Mouse (Mus musculus) forebrain, embryonic 12.5 days (tissue): ENCODE results near the gene Rap1gap. TPM values are rescaled to one million over a fixed set of nuclear protein-coding genes. Genes with fewer than 3 reads are reported as not detected.

Experiments
- ATAC-seq: fragments of 200-750 bp; cut with Nextera tagmentation; 2 replicates; pipeline ENCODE4 v1.8.0; 2017; ENCODE audit warnings: moderate TSS enrichment; ENCODE audit not compliant: low FRiP score
- H3K27ac ChIP-seq: fragments of 300-500 bp; sonication (generic); 2 replicates; pipeline ENCODE4 v1.5.1; 2016; ENCODE audit warnings: mild to moderate bottlenecking
- H3K27me3 ChIP-seq: fragments of 300-500 bp; sonication (generic); 2 replicates; pipeline ENCODE4 v1.6.1; 2016; ENCODE audit warnings: mild to moderate bottlenecking
- H3K36me3 ChIP-seq: fragments of 300-500 bp; sonication (generic); replicated peaks from 2 replicates; pipeline ENCODE4 v1.6.1; 2016; ENCODE audit warnings: mild to moderate bottlenecking
- H3K4me1 ChIP-seq: fragments of 300-500 bp; sonication (generic); 2 replicates; pipeline ENCODE4 v1.6.1; 2016
- H3K4me2 ChIP-seq: fragments of 300-500 bp; sonication (generic); 2 replicates; pipeline ENCODE4 v1.6.1; 2016; ENCODE audit warnings: mild to moderate bottlenecking, moderate library complexity
- H3K4me3 ChIP-seq: fragments of 300-500 bp; sonication (generic); replicated peaks from 2 replicates; pipeline ENCODE4 v1.5.1; 2016; ENCODE audit warnings: mild to moderate bottlenecking
- H3K9ac ChIP-seq: fragments of 300-500 bp; sonication (generic); 2 replicates; pipeline ENCODE4 v1.6.1; 2016; ENCODE audit warnings: mild to moderate bottlenecking
- H3K9me3 ChIP-seq: fragments of 300-500 bp; sonication (generic); 2 replicates; pipeline ENCODE4 v1.6.1; 2016
- WGBS: fragments of 180-500 bp; shearing (Covaris S2); methylation state at CpG from one replicate; pipeline ENCODE4 v1.1.7; 2016; 5-methylcytosine and 5-hydroxymethylcytosine counted together
- polyA plus RNA-seq: library from polyadenylated mRNA; unstranded; fragments of >200 nt; fragmentation: Nextera tagmentation; extraction: Ambion mirVana; gene quantifications from 2 replicates; pipeline ENCODE4 v1.2.1, GENCODE M21; 2016

The Rap1gap gene
- polyA plus RNA-seq, 1 experiment from 2014 or later: 7.3 TPM

- H3K4me2 ChIP-seq: no peak overlapping the region
- H3K27ac ChIP-seq: no peak overlapping the region
- peaks cover 30% of the 10 kb centered on the region for H3K4me1 ChIP-seq
- no peaks in the 10 kb centered on the region for H3K36me3 ChIP-seq
- peaks cover 40% of the 10 kb centered on the region for H3K27me3 ChIP-seq
- WGBS: 87% methylated on average over 15 of the region's 15 CpGs
- no peaks in the 10 kb centered on the region for H3K9me3 ChIP-seq
- H3K9ac ChIP-seq: no peak overlapping the region
- no peak for ATAC-seq
- H3K4me3 ChIP-seq: no peak overlapping the region
These were observed 57.0 kb downstream of the Rap1gap start for GRCm38 (mm10) chr4:137721563-137721962.

GRCm38 (mm10) chr4:137722230-137722629 lies 57.7 kb downstream of the Rap1gap start:
- Histone ChIP-seq H3K36me3 (no peaks in the 10 kb centered on the region), H3K4me1 (peaks cover 34% of the 10 kb centered on the region), H3K4me2 (no peak overlapping the region), H3K4me3 (no peak overlapping the region), H3K27ac (no peak overlapping the region), H3K9ac (no peak overlapping the region), H3K27me3 (peaks cover 42% of the 10 kb centered on the region), H3K9me3 (no peaks in the 10 kb centered on the region)
- ATAC-seq: no peak
- WGBS: 90% methylated on average over 3 of the region's 3 CpGs

GRCm38 (mm10) chr4:137722692-137723427 lies 58.3 kb downstream of the Rap1gap start:
- peaks cover 44% of the 10 kb centered on the region for H3K27me3 ChIP-seq
- 0 out of 2 replicates have a peak overlapping the region, but pooled peaks have one; percentile 42 for H3K9ac ChIP-seq
- no peaks in the 10 kb centered on the region for H3K36me3 ChIP-seq
- H3K4me3 ChIP-seq: 0 out of 2 replicates have a peak overlapping the region, but pooled peaks have one; percentile 15
- H3K9me3 ChIP-seq: no peaks in the 10 kb centered on the region
- H3K27ac ChIP-seq: no peak overlapping the region
- H3K4me1 ChIP-seq: peaks cover 40% of the 10 kb centered on the region
- peak overlapping the region; percentile 41 for H3K4me2 ChIP-seq
- WGBS: 27% methylated on average over 12 of the region's 12 CpGs
- ATAC-seq: peak; percentile 24; the same call in 1 of the 2 replicates

- Histone ChIP-seq H3K27me3 (peaks cover 47% of the 10 kb centered on the region), H3K9ac (peak overlapping the region; percentile 42), H3K4me1 (peaks cover 46% of the 10 kb centered on the region)
These were observed 59.0 kb downstream of the Rap1gap start for GRCm38 (mm10) chr4:137723527-137723926.

GRCm38 (mm10) chr4:137724212-137724611 lies 59.7 kb downstream of the Rap1gap start:
- Histone ChIP-seq H3K27me3 (peaks cover 54% of the 10 kb centered on the region), H3K4me1 (peaks cover 46% of the 10 kb centered on the region), H3K4me2 (peak overlapping the region; percentile 41), H3K27ac (no peak overlapping the region), H3K9ac (0 out of 2 replicates have a peak overlapping the region, but pooled peaks have one; percentile 42), H3K36me3 (no peaks in the 10 kb centered on the region), H3K9me3 (no peaks in the 10 kb centered on the region), H3K4me3 (no peak overlapping the region)
- no peak for ATAC-seq
- 51% methylated on average over 11 of the region's 11 CpGs for WGBS

More at GRCm38 (mm10) chr4:137723527-137723926, 59.0 kb downstream of the Rap1gap start:
- H3K27ac ChIP-seq: no peak overlapping the region
- peak overlapping the region; percentile 41 for H3K4me2 ChIP-seq
- WGBS: 42% methylated on average over 25 of the region's 25 CpGs
- H3K4me3 ChIP-seq: peak overlapping the region; percentile 15; the same call in 1 of the 2 replicates
- no peaks in the 10 kb centered on the region for H3K36me3 ChIP-seq
- no peak for ATAC-seq
- no peaks in the 10 kb centered on the region for H3K9me3 ChIP-seq

GRCm38 (mm10) chr4:137724766-137725165 lies 60.2 kb downstream of the Rap1gap start:
- Histone ChIP-seq H3K27me3 (peaks cover 59% of the 10 kb centered on the region), H3K27ac (no peak overlapping the region), H3K4me1 (peaks cover 45% of the 10 kb centered on the region), H3K9ac (no peak overlapping the region), H3K4me3 (no peak overlapping the region), H3K9me3 (no peaks in the 10 kb centered on the region), H3K4me2 (no peak overlapping the region), H3K36me3 (no peaks in the 10 kb centered on the region)
- 55% methylated on average over 8 of the region's 8 CpGs for WGBS
- ATAC-seq: no peak

GRCm38 (mm10) chr4:137725541-137726145 lies 61.1 kb downstream of the Rap1gap start:
- no peaks in the 10 kb centered on the region for H3K9me3 ChIP-seq
- peaks cover 45% of the 10 kb centered on the region for H3K4me1 ChIP-seq
- H3K27me3 ChIP-seq: peaks cover 64% of the 10 kb centered on the region
- H3K9ac ChIP-seq: no peak overlapping the region
- H3K36me3 ChIP-seq: no peaks in the 10 kb centered on the region
- no peak overlapping the region for H3K4me3 ChIP-seq
- no peak for ATAC-seq
- WGBS: 76% methylated on average over 13 of the region's 13 CpGs
- no peak overlapping the region for H3K27ac ChIP-seq
- H3K4me2 ChIP-seq: no peak overlapping the region

GRCm38 (mm10) chr4:137726739-137727505 lies 62.4 kb downstream of the Rap1gap start:
- H3K9ac ChIP-seq: no peak overlapping the region
- no peaks in the 10 kb centered on the region for H3K9me3 ChIP-seq
- peak overlapping the region; percentile 31; the same call in 1 of the 2 replicates for H3K4me2 ChIP-seq
- peaks cover 45% of the 10 kb centered on the region for H3K4me1 ChIP-seq
- H3K27me3 ChIP-seq: peaks cover 70% of the 10 kb centered on the region
- ATAC-seq: no peak
- 83% methylated on average over 18 of the region's 18 CpGs for WGBS
- no peak overlapping the region for H3K4me3 ChIP-seq
- H3K27ac ChIP-seq: peak overlapping the region; percentile 46
- H3K36me3 ChIP-seq: no peaks in the 10 kb centered on the region

- H3K9me3 ChIP-seq: no peaks in the 10 kb centered on the region
- H3K4me3 ChIP-seq: no peak overlapping the region
- H3K27me3 ChIP-seq: peaks cover 70% of the 10 kb centered on the region
- H3K36me3 ChIP-seq: no peaks in the 10 kb centered on the region
- 2% methylated on average over 18 of the region's 18 CpGs for WGBS
- 0 out of 2 replicates have a peak overlapping the region, but pooled peaks have one; percentile 46 for H3K27ac ChIP-seq
- H3K4me1 ChIP-seq: peaks cover 42% of the 10 kb centered on the region
- H3K4me2 ChIP-seq: peak overlapping the region; percentile 31
- H3K9ac ChIP-seq: no peak overlapping the region
- ATAC-seq: peak; percentile 37
These were observed 63.1 kb downstream of the Rap1gap start for GRCm38 (mm10) chr4:137727506-137728187.

GRCm38 (mm10) chr4:137728399-137729154 lies 64.1 kb downstream of the Rap1gap start:
- Histone ChIP-seq H3K27me3 (peaks cover 69% of the 10 kb centered on the region), H3K36me3 (no peaks in the 10 kb centered on the region), H3K27ac (no peak overlapping the region), H3K9ac (peak overlapping the region; percentile 50), H3K4me3 (peak overlapping the region; percentile 45), H3K9me3 (no peaks in the 10 kb centered on the region), H3K4me2 (peak overlapping the region; percentile 79), H3K4me1 (peaks cover 40% of the 10 kb centered on the region)
- ATAC-seq: peak; percentile 78
- WGBS: 6% methylated on average over 16 of the region's 17 CpGs

GRCm38 (mm10) chr4:137729155-137729855 lies 64.8 kb downstream of the Rap1gap start:
- Histone ChIP-seq H3K27me3 (peaks cover 64% of the 10 kb centered on the region), H3K4me2 (peak overlapping the region; percentile 79), H3K9ac (peak overlapping the region; percentile 50), H3K27ac (no peak overlapping the region), H3K36me3 (no peaks in the 10 kb centered on the region), H3K9me3 (no peaks in the 10 kb centered on the region), H3K4me1 (peaks cover 32% of the 10 kb centered on the region), H3K4me3 (peak overlapping the region; percentile 45)
- ATAC-seq: peak; percentile 12
- 15% methylated on average over 24 of the region's 24 CpGs for WGBS
